Mouse (Mus musculus) T-cell, adult 2 months (primary cell): ENCODE measurements around the gene Klhl5.
A peak's percentile ranks its signal among the peaks of the same experiment; 100 is the strongest.
"Not testable (repeated sequence)": the region's sequence is repeated elsewhere in the genome, so short reads cannot be mapped to it uniquely, and the experiment has no call there.

ENCODE experiments used
- DNase-seq: peaks from one replicate; pipeline ENCODE4 v3.0.0; 2022; ENCODE audit warnings: low spot score

Klhl5 gene

GRCm38 (mm10) chr5:65097457-65097856 lies 9.9 kb upstream of the Klhl5 start:
- no peak for DNase-seq

DNA sequence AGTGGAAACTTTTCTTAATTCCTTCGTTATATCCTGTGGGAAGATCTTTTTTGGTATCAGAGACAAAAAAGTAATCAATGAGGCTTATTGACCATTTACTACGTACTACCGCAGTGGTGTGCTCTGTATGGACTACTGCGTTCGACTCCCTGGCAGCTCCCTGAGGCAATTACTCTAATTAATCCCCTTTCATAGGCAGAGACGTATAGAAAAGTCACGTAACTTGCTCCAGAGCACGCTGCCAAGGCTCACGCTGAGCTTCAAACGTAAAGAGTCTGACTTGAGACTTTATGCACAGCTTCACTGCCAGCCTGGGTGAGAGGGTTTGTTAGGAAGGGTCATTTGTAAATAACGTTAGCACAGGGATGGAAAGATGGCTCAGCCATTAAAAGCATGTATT lies 7.3 kb upstream of the Klhl5 start:
- no peak for DNase-seq

DNA sequence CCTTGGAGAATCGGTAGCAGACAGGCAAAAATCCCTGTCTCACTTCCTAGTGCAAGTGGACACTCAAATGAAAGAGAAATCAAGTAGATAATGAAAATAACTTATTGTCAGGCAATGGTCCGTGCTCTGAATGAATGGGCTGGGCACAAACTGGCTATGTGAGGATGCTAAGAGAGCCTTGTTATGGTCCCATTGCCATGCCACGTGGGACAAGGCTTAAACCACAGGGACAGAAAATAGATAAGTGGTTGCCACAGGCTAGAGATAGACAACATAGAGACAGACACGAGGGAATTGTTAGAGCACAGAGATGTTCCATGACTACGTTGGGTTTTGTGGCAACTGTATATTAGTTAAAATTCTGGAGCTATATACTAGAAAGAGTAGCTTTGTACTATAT lies 6.1 kb upstream of the Klhl5 start:
- DNase-seq = no peak

DNA sequence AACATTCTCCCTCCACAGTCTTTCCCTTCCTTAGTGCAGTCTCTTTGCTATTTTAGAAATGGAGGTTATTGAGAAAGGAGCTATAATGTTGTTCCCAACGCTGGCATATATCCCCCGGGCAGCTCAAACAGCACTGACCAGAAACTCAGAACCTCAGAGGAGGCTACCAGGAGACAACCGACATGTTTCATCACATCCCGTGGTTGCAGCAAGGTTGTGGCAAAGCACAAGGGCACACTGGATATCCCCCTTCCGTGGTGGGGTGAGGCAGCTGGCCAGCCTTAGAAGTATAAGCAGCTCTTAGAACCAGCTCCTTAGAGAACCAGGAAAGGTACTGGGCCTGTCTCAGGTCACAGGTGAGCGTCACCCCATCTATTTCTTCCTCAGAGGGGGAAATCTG lies 5.7 kb upstream of the Klhl5 start:
- no peak for DNase-seq

DNA sequence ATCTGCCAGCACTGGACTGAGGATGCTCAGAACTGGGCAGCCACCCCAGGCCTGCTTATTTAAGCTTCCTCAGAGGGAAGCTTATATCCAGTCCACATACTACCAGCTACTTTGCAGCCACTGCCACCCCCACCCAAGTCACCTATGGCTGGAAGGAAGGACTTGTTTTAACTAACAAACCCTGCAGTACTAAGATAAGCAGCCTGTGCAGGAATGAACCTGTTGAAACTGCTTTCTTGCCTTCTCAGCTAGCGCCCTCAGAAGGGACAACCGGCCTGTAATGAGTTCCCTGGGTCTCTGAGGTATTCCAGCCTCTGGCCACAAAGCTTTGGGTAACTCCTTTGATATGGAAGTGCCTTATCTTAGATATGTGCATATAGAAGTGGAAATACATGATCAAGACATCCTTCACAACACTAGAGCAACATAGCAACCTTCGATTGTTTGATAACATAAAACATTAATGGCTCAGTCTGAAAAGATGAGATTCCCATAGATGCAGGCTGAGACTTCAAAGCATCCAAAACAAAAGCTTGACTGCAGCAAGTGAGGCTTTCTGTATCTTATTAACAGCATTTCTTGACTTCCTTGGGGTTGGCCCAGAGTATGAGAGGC lies 5.2 kb upstream of the Klhl5 start:
- no peak for DNase-seq

DNA sequence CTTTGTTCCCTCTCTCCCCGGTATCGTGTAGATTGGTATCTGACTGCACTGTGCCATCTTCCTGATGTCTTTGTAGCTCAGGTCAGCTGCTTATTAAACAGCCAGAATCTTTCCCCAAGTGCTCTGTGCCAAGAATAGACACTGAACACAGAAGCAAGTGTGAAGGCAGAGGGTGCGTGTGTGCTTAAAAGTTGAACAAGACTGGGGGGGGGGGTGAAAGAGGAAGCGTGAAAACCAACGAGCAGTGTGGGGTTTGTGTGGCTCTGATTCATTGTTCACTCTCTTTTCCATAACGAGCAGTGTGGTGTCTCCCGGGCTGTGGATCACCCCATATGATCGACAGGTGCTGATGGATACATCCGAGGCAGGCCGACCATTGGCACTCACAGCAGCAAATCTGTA lies 4.7 kb upstream of the Klhl5 start:
- DNase-seq = no peak

- DNase-seq = peak; percentile 11
These were observed 564 bp downstream of the Klhl5 start for GRCm38 (mm10) chr5:65107773-65108432.

DNA sequence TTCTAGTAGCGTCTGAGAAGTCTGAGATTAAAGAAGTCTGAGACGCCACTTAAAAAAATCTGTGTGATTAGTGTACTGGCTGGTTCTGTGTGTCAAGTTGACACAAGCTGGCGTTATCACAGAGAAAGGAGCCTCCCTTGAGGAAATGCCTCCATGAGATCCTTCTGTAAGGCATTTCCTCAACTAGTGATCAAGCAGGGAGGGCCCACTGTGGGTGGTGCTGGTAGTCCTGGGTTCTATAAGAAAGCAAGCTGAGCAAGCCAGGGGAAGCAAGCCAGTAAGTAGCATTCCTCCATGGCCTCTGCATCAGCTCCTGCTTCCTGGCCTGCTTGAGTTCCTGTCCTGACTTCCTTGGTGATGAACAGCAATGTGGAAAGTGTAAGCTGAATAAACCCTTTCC lies 4.9 kb downstream of the Klhl5 start:
- DNase-seq = not testable (repeated sequence)

- DNase-seq = peak; percentile 63
These were observed 6.0 kb downstream of the Klhl5 start for GRCm38 (mm10) chr5:65113323-65113722.

GRCm38 (mm10) chr5:65116789-65117188 lies 9.4 kb downstream of the Klhl5 start:
- no peak for DNase-seq

- no peak for DNase-seq
These were observed 12.2 kb downstream of the Klhl5 start for GRCm38 (mm10) chr5:65119495-65119894.

DNA sequence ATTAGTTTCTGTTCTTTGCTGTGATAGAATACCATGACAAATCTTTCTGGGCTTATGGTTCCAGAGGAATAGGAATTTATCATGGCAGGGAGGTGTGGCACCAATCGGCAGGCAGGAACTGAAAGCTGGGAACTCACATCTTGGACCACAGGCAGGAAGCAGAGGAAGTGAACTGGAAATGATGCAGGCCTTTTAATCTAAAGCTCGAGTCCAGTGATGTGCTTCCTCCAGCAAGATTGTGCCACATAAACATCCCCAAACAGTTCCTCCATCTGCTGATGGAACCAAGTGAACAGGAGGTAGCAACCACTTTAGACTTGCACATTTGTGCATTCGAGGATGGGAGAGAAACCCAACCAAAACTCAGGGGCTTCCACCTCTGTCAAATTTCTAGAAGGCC lies 12.6 kb downstream of the Klhl5 start:
- DNase-seq = no peak

DNA sequence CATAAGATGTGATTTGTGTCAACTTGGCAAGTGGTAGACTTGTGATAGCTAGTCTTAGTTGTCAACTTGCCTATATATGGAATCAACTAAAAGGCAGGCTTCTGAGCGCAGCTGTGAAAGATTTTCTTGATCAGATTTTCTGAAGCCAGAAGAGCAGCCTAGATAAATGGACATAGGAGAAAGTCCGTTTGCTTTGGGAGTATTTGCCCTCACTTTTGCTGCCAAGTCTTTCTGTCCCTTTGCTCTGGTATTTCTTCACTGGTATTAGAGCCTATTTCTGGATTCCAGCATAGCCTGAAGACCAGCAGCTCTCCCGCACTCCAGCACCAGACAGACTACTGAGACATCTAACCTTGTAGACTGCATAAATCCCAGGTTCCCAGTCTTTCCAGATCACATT lies 15.3 kb downstream of the Klhl5 start:
- no peak for DNase-seq

- DNase-seq = no peak
These were observed 18.8 kb downstream of the Klhl5 start for GRCm38 (mm10) chr5:65126137-65126536.

- DNase-seq = no peak
These were observed 21.1 kb downstream of the Klhl5 start for GRCm38 (mm10) chr5:65128481-65128880.

- DNase-seq = no peak
These were observed 23.3 kb downstream of the Klhl5 start for GRCm38 (mm10) chr5:65130528-65131210.

DNA sequence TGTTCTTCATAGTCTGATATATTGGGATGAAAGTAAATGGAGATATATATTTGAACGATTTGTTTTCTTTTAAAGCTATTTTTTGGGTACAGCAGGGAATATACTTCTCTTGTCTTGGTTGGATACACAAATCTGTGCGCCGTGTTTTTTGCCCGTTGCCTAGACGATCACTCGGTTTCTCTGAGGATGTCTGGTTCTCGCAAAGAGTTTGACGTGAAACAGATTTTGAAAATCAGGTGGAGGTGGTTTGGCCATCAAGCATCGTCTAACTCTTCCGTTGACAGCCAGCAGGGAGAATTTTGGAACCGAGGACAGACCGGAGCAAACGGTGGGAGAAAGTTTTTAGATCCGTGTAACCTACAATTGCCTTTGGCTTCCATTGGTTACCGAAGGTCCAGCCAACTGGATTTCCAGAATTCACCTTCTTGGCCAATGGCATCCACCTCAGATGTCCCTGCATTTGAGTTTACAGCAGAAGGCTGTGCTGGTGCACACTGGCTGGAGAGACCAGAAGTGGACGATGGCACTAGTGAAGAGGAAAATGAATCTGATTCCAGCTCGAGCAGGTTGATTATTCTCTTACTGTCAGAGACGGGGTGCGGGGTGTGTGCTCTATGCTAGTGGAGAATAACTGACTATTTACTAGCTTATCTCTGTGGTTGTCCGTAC lies 24.0 kb downstream of the Klhl5 start:
- no peak for DNase-seq

DNA sequence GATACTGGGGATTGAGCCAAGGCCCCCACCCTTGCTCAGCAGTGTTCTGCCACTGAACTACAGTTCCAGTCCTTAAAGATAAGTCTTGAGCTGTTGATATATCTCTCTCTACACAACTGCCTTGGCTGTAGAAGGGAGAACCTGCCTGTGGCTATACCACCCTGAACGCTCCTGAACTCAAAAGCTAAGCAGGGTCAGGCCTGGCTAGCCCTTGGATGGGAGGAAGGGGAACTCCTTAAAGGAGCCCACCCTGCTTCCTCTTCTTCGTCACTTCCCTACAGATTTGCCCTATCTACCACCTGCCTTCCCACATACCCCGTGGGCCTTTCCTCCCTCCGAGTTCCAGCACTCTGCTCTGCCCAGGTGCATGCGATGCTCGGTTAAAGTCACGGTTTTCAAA lies 28.8 kb downstream of the Klhl5 start:
- no peak for DNase-seq

DNA sequence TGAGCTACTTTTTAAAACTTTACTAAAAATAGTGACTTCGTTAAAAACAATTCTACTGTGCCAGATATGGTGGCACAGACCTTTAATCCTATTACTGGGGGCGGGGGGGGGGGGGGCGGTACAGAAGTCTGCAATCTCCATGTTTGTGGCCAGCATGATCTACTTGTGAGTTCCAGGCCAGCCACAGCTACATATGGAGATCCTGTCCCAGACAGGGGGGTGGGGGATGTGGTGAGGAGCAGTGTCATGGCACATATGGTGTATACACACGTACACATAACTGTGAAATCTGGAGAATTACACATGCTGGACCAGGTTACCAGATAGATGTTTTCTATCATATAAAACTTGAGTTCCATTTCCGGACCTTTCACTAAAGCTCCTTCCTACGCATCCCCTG lies 29.7 kb downstream of the Klhl5 start:
- no peak for DNase-seq

GRCm38 (mm10) chr5:65141242-65141641 lies 33.9 kb downstream of the Klhl5 start:
- DNase-seq = no peak

DNA sequence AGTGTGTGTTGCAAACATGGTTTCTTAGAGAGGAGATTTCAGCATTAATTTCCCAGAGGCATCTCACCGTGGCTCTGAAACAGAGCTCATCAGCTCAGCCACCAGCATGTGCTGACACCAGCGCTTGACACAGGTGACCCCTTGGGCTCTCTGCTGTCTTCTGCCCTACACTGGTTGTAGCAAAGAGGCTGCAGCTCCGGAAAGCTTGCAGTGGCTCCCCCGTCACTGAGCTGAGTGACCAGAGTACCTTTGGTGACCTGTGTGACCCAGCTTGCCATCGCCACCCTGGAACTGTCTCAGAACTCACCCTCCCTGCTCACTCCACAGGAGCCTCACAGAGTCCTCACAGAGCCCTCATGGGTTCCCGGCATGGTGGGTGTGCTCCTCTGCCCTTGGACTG lies 34.9 kb downstream of the Klhl5 start:
- DNase-seq = no peak

GRCm38 (mm10) chr5:65145499-65146101 lies 38.3 kb downstream of the Klhl5 start:
- no peak for DNase-seq

DNA sequence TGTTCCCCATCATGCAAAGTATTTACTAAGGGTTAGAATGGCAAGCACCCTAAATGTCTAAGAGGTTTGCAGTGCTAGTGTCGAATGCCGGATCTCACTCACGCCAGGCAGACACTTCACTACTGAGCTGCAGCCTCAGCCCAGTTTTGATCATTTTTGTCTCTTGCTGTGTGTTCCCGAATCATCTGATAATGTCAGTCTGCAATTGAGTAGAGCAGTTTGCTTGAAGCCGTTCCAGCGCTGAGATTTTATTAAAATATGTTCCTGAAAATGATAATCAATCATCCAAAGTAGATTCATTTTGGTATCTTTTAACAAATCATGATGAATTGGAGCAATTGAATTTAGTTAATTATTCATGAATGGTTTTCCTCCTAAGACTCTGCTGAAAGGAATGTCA lies 39.4 kb downstream of the Klhl5 start:
- no peak for DNase-seq
